Mouse (Mus musculus): Measurements from ENCODE around the gene Gphn. TPM values are rescaled to one million over a fixed set of nuclear protein-coding genes. Genes with fewer than 3 reads are reported as not detected.

Gphn gene
- polyA plus RNA-seq, 1 experiment from 2014 or later: 19.3 TPM

- ATAC-seq (replicated peaks; ENCODE audit: low FRiP score, low read depth): no peak
Measured at GRCm38 (mm10) chr12:78681048-78681447, 454.9 kb downstream of the Gphn start.

DNA sequence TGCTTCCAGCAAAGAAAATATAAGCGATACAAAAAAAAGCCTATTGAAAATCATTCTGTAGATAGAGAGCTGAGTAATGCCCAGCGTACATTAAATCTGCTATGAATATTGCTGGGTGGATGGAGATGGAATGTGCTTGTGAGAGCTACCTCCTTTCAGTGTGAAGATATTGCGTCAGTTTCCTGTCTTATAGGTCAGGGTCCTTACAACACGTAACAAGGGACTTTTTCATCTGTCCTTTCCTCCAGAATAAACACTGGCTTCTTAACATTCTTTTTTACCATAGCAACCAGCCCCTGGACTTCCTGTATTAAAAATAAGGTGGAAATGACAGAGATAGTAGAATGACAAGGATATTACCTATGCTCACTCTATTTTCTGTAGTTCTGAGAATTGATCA, 456.1 kb downstream of the Gphn start:
- ATAC-seq (replicated peaks; ENCODE audit: low FRiP score, low read depth): no peak
- no peak for TF ChIP-seq CTCF (IDR thresholded peaks at IDR 0.05; ENCODE audit: low read depth)
- no peak overlapping the region for H3K27ac ChIP-seq
- DNase-seq (ENCODE audit: low spot score): no peak
- H3K9ac ChIP-seq (ENCODE audit: low read depth, low read length): no peak overlapping the region
- H3K4me1 ChIP-seq (replicated peaks; ENCODE audit: insufficient read depth, low read length): no peaks in the 10 kb centered on the region
- no peaks in the 10 kb centered on the region for H3K27me3 ChIP-seq (ENCODE audit: insufficient read depth, low read length)
- no peak overlapping the region for H3K4me2 ChIP-seq (ENCODE audit: low read length)
- H3K9me3 ChIP-seq (replicated peaks; ENCODE audit: low read length): no peaks in the 10 kb centered on the region
- WGBS: 69% methylated on average over 4 of the region's 4 CpGs
- no peaks in the 10 kb centered on the region for H3K36me3 ChIP-seq (ENCODE audit: insufficient read depth, low read length)
- H3K4me3 ChIP-seq (replicated peaks; ENCODE audit: low read depth, low read length): no peak overlapping the region

More at GRCm38 (mm10) chr12:78681048-78681447, 454.9 kb downstream of the Gphn start:
- H3K4me1 ChIP-seq (replicated peaks; ENCODE audit: insufficient read depth, low read length): no peaks in the 10 kb centered on the region
- H3K27me3 ChIP-seq (ENCODE audit: insufficient read depth, low read length): no peaks in the 10 kb centered on the region
- H3K4me3 ChIP-seq (replicated peaks; ENCODE audit: low read depth, low read length): no peak overlapping the region
- no peak overlapping the region for H3K27ac ChIP-seq
- H3K4me2 ChIP-seq (ENCODE audit: low read length): no peak overlapping the region
- 84% methylated on average over 2 of the region's 2 CpGs for WGBS
- no peak for TF ChIP-seq CTCF (IDR thresholded peaks at IDR 0.05; ENCODE audit: low read depth)
- no peak overlapping the region for H3K9ac ChIP-seq (ENCODE audit: low read depth, low read length)
- H3K36me3 ChIP-seq (ENCODE audit: insufficient read depth, low read length): no peaks in the 10 kb centered on the region
- no peak for DNase-seq (ENCODE audit: low spot score)
- no peaks in the 10 kb centered on the region for H3K9me3 ChIP-seq (replicated peaks; ENCODE audit: low read length)

GRCm38 (mm10) chr12:78685669-78686215, 459.6 kb downstream of the Gphn start:
- H3K36me3 ChIP-seq (ENCODE audit: insufficient read depth, low read length): no peaks in the 10 kb centered on the region
- ATAC-seq (replicated peaks; ENCODE audit: low FRiP score, low read depth) (no peak), DNase-seq (ENCODE audit: low spot score) (no peak)
- no peak overlapping the region for H3K9ac ChIP-seq (ENCODE audit: low read depth, low read length)
- H3K4me1 ChIP-seq (replicated peaks; ENCODE audit: insufficient read depth, low read length): no peaks in the 10 kb centered on the region
- WGBS: 73% methylated on average over 1 of the region's 1 CpGs
- TF ChIP-seq CTCF (IDR thresholded peaks at IDR 0.05; ENCODE audit: low read depth): no peak
- H3K27me3 ChIP-seq (ENCODE audit: insufficient read depth, low read length): no peaks in the 10 kb centered on the region
- no peak overlapping the region for H3K4me3 ChIP-seq (replicated peaks; ENCODE audit: low read depth, low read length)
- H3K27ac ChIP-seq: no peak overlapping the region
- no peaks in the 10 kb centered on the region for H3K9me3 ChIP-seq (replicated peaks; ENCODE audit: low read length)
- H3K4me2 ChIP-seq (ENCODE audit: low read length): no peak overlapping the region

GRCm38 (mm10) chr12:78688876-78689275, 462.7 kb downstream of the Gphn start:
- WGBS: 82% methylated on average over 5 of the region's 5 CpGs
- no peak overlapping the region for H3K4me2 ChIP-seq (ENCODE audit: low read length)
- H3K27me3 ChIP-seq (ENCODE audit: insufficient read depth, low read length): no peaks in the 10 kb centered on the region
- no peaks in the 10 kb centered on the region for H3K36me3 ChIP-seq (ENCODE audit: insufficient read depth, low read length)
- H3K27ac ChIP-seq: no peak overlapping the region
- ATAC-seq (replicated peaks; ENCODE audit: low FRiP score, low read depth) (no peak), DNase-seq (ENCODE audit: low spot score) (no peak)
- TF ChIP-seq CTCF (IDR thresholded peaks at IDR 0.05; ENCODE audit: low read depth): no peak
- H3K9me3 ChIP-seq (replicated peaks; ENCODE audit: low read length): no peaks in the 10 kb centered on the region
- no peak overlapping the region for H3K4me3 ChIP-seq (replicated peaks; ENCODE audit: low read depth, low read length)
- H3K9ac ChIP-seq (ENCODE audit: low read depth, low read length): no peak overlapping the region
- H3K4me1 ChIP-seq (replicated peaks; ENCODE audit: insufficient read depth, low read length): no peaks in the 10 kb centered on the region

GRCm38 (mm10) chr12:78691325-78691724, 465.1 kb downstream of the Gphn start, which contains the start of gene Fam71d:
Fam71d (plus strand) TSS chr12:78691535.
- Histone ChIP-seq H3K4me2 (ENCODE audit: low read length) (no peak within 1 kb of the TSS), H3K27me3 (ENCODE audit: insufficient read depth, low read length) (no peaks in the 10 kb centered on the region), H3K9me3 (replicated peaks; ENCODE audit: low read length) (no peaks in the 10 kb centered on the region), H3K27ac (no peak within 1 kb of the TSS), H3K36me3 (ENCODE audit: insufficient read depth, low read length) (no peaks in the 10 kb centered on the region), H3K9ac (ENCODE audit: low read depth, low read length) (no peak within 1 kb of the TSS), H3K4me3 (replicated peaks; ENCODE audit: low read depth, low read length) (no peak within 1 kb of the TSS), H3K4me1 (replicated peaks; ENCODE audit: insufficient read depth, low read length) (no peaks in the 10 kb centered on the region)
- DNase-seq (ENCODE audit: low spot score): no peak
- WGBS: 71% methylated on average over 1 of the region's 1 CpGs
- no peak for TF ChIP-seq CTCF (IDR thresholded peaks at IDR 0.05; ENCODE audit: low read depth)
- no peak for ATAC-seq (replicated peaks; ENCODE audit: low FRiP score, low read depth)

DNA sequence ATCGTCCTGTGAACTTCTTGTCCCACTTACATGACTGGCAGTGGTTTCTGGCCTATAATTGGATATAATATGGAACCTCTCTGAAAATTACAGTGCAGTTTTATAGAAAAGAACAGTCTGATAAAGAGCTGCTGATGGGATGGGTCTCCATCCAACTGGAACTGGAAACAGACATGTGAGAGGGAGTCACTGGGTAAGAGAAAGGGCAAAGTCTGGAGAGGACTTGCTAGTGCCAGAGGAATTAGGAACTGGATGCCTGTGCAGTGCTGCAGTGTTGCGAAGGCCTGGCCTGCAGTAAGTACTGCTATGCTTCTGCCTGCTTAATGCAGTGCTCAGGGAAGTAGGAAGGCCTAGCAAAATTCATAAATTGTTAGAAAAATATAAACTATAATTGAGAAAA, 467.1 kb downstream of the Gphn start:
- Histone ChIP-seq H3K27ac (no peak overlapping the region), H3K9me3 (replicated peaks; ENCODE audit: low read length) (no peaks in the 10 kb centered on the region), H3K9ac (ENCODE audit: low read depth, low read length) (no peak overlapping the region), H3K4me2 (ENCODE audit: low read length) (no peak overlapping the region), H3K4me1 (replicated peaks; ENCODE audit: insufficient read depth, low read length) (no peaks in the 10 kb centered on the region), H3K36me3 (ENCODE audit: insufficient read depth, low read length) (no peaks in the 10 kb centered on the region), H3K27me3 (ENCODE audit: insufficient read depth, low read length) (no peaks in the 10 kb centered on the region), H3K4me3 (replicated peaks; ENCODE audit: low read depth, low read length) (no peak overlapping the region)
- no peak for TF ChIP-seq CTCF (IDR thresholded peaks at IDR 0.05; ENCODE audit: low read depth)
- WGBS: 87% methylated on average over 2 of the region's 2 CpGs
- peak; percentile 12 for DNase-seq (ENCODE audit: low spot score)
- ATAC-seq (replicated peaks; ENCODE audit: low FRiP score, low read depth): 0 out of 2 replicates have a peak, but pooled peaks have one; percentile 46

DNA sequence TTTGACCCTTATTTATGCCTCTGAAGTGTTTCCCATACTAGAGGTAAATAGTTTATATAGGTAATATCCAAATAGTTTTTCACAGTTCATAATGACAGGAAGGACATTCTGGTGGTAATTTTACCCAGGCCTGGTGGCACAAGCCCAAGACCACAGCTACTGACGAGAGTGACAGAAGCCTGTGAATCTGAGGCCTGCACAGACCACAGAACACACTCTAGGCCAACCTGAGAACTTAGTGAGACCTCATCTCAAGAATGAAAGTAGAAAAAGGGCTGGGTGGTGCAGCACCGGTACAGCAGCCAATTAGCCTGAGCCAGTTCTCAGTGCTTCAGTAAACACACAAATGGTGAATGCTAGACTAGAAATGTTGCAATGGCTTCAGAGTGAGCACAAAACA, 491.6 kb downstream of the Gphn start:
- no peaks in the 10 kb centered on the region for H3K36me3 ChIP-seq (ENCODE audit: insufficient read depth, low read length)
- H3K4me3 ChIP-seq (replicated peaks; ENCODE audit: low read depth, low read length): no peak overlapping the region
- H3K9me3 ChIP-seq (replicated peaks; ENCODE audit: low read length): no peaks in the 10 kb centered on the region
- no peaks in the 10 kb centered on the region for H3K4me1 ChIP-seq (replicated peaks; ENCODE audit: insufficient read depth, low read length)
- no peak overlapping the region for H3K4me2 ChIP-seq (ENCODE audit: low read length)
- TF ChIP-seq CTCF (IDR thresholded peaks at IDR 0.05; ENCODE audit: low read depth): no peak
- no peaks in the 10 kb centered on the region for H3K27me3 ChIP-seq (ENCODE audit: insufficient read depth, low read length)
- no peak overlapping the region for H3K27ac ChIP-seq
- no peak overlapping the region for H3K9ac ChIP-seq (ENCODE audit: low read depth, low read length)
- DNase-seq (ENCODE audit: low spot score): no peak
- WGBS: 82% methylated on average over 2 of the region's 2 CpGs
- ATAC-seq (replicated peaks; ENCODE audit: low FRiP score, low read depth): no peak

Measured in kidney, postnatal 0 days (tissue).